Mouse (Mus musculus): ENCODE results near the gene Unc5b. TPM values are rescaled to one million over a fixed set of nuclear protein-coding genes. Genes with fewer than 3 reads are reported as not detected.
"Not testable (repeated sequence)": the region's sequence is repeated elsewhere in the genome, so short reads cannot be mapped to it uniquely, and the experiment has no call there.

Unc5b gene
- total RNA-seq (2021) = 10.5 and 11.3 TPM in 2 replicates
- long read RNA-seq, experiment 1, partial matches to known transcripts = 0 of 7 reads
- long read RNA-seq, experiment 1, other reads (novel, unspliced or antisense) = 7 of 7 reads
- long read RNA-seq, experiment 2, partial matches to known transcripts = 0 of 5 reads
- long read RNA-seq, experiment 2, other reads (novel, unspliced or antisense) = 5 of 5 reads

GRCm38 (mm10) chr10:60831379-60831778, at the start of gene Unc5b:
Gene Unc5b (minus strand): TSS chr10:60831581.
- DNase-seq = peak; percentile 98

GRCm38 (mm10) chr10:60879817-60880216, 48.4 kb upstream of the Unc5b start:
- no peak for DNase-seq

GRCm38 (mm10) chr10:60877075-60877474, 45.7 kb upstream of the Unc5b start:
- no peak for DNase-seq

DNA sequence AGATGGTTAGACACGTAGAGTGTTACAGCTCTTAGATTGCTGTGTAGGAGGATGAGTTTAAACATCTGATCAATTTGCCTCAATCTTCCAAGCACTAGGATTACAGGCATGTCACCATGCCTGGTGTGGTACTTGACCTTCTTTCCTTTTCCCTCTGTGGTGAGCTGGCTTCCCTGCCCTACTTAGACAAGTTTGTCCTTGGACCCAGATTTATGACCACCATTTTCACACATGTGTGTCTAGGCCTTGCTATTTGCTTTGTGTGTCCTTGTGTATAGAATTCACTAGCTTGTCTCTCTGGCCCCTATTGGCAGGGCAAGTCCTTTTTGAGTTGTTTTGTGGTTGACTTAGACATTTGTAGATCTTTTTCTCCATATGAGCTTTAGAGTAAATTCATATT, 43.6 kb upstream of the Unc5b start:
- peak; percentile 48 for DNase-seq

DNA sequence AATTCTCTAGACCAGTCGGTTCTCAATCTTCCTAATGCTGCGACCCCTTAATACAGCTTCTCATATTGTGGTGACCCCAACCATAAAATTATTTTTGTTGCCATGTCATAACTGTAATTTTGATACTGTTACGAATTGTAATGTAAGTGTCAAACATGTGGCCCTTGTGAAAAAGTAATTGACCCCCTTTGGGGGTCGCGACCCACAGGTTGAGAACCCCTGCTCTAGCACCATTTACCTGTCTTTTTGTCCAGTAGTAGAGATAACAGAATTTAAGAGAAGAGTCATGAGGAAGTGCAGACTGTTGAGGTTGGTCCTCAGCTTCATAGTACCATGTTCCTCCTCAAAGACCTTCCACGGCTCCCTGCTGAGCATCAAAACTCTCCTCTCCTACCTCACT, 31.9 kb upstream of the Unc5b start:
- DNase-seq = no peak

DNA sequence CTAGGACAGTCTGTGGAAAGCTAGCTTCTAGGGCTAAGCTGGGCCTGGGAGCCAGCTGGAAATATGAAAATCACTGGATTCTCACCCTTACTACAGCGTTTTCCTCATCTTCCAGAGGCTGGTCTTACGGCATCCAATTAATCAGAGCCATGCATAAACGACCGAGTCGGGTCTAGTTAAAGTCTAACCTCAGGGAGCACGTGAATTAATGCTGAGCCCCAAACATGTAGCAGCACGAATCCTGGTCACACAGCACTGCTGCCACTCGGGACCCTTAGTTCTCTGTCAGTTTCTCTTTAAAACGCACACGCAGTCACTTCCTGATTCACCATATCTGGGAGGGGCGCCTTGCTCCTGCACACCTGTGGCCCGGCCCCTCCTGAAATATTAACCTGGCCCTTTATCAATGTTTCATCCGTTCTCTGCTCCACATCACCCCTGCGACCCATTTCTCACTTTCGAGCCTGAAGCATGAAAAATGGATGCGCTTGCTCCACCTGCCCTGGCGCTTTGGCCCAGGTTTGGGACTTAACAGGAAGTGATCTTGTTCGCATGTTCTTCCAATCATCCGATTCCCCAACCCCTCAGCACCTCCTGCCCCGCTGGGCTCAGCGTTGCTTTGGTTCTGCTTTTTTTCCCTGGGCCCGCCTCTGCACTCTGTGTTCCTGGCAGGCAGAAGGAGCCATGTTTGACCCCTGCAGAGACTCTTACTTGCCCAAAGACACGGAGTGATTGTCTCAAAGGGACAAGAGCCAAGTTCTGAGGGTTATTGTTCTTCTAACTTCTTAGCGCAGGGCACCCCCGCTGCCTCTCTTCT, 31.3 kb upstream of the Unc5b start:
- no peak for DNase-seq

GRCm38 (mm10) chr10:60845271-60845670, 13.9 kb upstream of the Unc5b start:
- not testable (repeated sequence) for DNase-seq

- no peak for DNase-seq
Observed at GRCm38 (mm10) chr10:60838816-60839215, 7.4 kb upstream of the Unc5b start.

GRCm38 (mm10) chr10:60834949-60835348, 3.6 kb upstream of the Unc5b start:
- peak; percentile 88 for DNase-seq

- DNase-seq = no peak
Observed at GRCm38 (mm10) chr10:60832664-60833173, 1.3 kb upstream of the Unc5b start.

- peak; percentile 17 for DNase-seq
Observed at GRCm38 (mm10) chr10:60830556-60831350, 628 bp downstream of the Unc5b start.

DNA sequence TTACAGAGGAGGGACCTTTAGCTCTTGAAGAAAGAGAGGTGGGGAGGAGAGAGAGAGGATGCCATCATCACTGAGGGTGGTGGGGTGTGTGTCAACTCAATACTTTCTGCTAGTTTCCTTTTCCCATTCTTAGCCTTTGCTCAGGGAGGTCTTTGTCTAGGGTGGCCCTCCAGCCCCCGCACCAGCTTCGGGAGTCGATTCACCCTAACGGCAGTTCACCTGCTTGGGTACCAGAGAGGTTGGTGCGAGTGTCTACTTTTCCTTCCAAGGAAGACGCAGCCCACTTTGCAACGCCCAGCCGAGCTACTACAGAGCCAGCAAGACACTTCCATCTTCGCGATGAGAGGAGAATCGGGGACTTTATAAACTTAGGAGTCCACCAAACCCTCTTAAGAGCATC, 1.4 kb downstream of the Unc5b start:
- no peak for DNase-seq

GRCm38 (mm10) chr10:60829071-60829470, 2.3 kb downstream of the Unc5b start:
- no peak for DNase-seq

GRCm38 (mm10) chr10:60827901-60828670, 3.3 kb downstream of the Unc5b start:
- no peak for DNase-seq

GRCm38 (mm10) chr10:60827266-60827665, 4.1 kb downstream of the Unc5b start:
- DNase-seq = peak; percentile 53

DNA sequence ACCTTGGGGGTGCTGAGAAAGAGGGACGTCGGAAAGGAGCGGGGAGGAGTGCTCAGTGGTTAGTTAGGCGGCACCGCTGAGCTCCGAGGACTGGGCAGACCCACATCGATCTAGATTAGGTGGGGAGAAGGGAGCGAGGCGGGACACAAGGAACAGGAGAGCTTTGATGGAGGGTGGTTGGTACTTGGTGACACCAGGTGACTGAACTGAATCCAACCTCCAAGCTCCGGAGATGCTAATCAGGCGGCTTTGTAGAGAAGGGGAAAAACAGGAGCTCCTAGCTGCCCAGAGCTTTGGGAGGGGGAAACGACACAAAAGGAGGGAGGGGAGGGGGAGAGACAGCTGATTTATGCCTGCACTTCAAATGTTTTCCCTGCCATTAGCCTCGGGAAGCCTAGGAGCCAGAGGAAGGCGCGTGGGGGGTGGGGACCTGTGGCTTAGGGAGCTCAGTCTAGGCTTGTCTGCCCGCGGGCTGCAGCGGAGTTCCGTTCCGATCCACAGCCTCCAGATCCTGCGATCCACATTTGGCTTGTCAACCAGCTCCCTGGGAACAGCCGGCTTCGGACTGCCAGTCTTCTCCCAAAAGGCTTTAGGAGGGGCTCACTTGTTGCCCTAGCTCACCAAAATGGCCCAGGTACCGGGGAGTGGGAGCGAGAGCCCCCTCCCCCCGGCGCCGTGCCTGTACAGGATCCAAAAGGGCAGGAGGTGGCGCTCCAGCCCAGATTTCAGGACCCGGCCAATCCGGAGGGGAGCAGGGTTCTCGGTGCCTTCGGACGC, 4.7 kb downstream of the Unc5b start:
- DNase-seq = peak; percentile 57

GRCm38 (mm10) chr10:60825955-60826354, 5.4 kb downstream of the Unc5b start:
- DNase-seq = no peak

DNA sequence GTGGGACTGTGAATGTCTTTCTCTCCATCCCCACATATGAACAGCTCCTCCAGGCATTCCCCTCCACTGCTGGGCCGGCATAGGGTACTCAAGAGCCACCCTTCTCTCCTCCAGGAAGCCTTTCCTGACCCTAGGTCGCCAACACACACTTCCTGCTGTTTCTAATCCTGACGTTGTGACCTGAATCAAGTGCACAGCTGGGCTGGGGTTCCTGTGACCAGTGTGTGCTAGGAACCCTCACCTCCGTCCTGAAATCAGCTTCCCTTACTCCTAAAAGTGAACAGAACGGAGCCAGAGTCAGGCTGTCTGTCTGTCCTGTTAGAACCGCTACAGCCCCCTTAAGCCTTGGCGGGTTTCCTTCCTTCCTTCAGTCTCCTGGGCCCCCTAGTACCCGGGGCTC, 7.6 kb downstream of the Unc5b start:
- no peak for DNase-seq

- DNase-seq = no peak
Observed at GRCm38 (mm10) chr10:60822641-60823425, 8.5 kb downstream of the Unc5b start.

GRCm38 (mm10) chr10:60821736-60822358, 9.5 kb downstream of the Unc5b start:
- no peak for DNase-seq
